Mouse (Mus musculus): ENCODE results near the gene Tbc1d19. TPM values are rescaled to one million over a fixed set of nuclear protein-coding genes. Genes with fewer than 3 reads are reported as not detected.
A peak's percentile ranks its signal among the peaks of the same experiment; 100 is the strongest.

Tbc1d19 gene
- polyA plus RNA-seq, 1 experiment from 2014 or later, result 31.5 TPM

- no peaks in the 10 kb centered on the region for H3K27me3 ChIP-seq (replicated peaks)
- WGBS, result 68% methylated on average over 10 of the region's 10 CpGs
- ATAC-seq, result no peak
- H3K36me3 ChIP-seq, result no peaks in the 10 kb centered on the region
- no peak overlapping the region for H3K4me3 ChIP-seq (replicated peaks)
- no peaks in the 10 kb centered on the region for H3K4me1 ChIP-seq (replicated peaks)
- no peaks in the 10 kb centered on the region for H3K9me3 ChIP-seq
- no peak overlapping the region for H3K9ac ChIP-seq
- H3K27ac ChIP-seq, result no peak overlapping the region
- no peak overlapping the region for H3K4me2 ChIP-seq (replicated peaks)
These were observed 112.9 kb downstream of the Tbc1d19 start for GRCm38 (mm10) chr5:53922149-53922904.

- H3K36me3 ChIP-seq, result no peaks in the 10 kb centered on the region
- WGBS, result 70% methylated on average over 4 of the region's 4 CpGs
- H3K4me3 ChIP-seq (replicated peaks), result no peak overlapping the region
- 0 out of 2 replicates have a peak, but pooled peaks cover 2% of the 10 kb centered on the region for H3K4me1 ChIP-seq (replicated peaks)
- no peaks in the 10 kb centered on the region for H3K27me3 ChIP-seq (replicated peaks)
- H3K4me2 ChIP-seq (replicated peaks), result no peak overlapping the region
- no peak overlapping the region for H3K9ac ChIP-seq
- ATAC-seq, result no peak
- no peaks in the 10 kb centered on the region for H3K9me3 ChIP-seq
- no peak overlapping the region for H3K27ac ChIP-seq
These were observed 114.6 kb downstream of the Tbc1d19 start for GRCm38 (mm10) chr5:53924005-53924404.

- Histone ChIP-seq H3K27ac (no peak overlapping the region), H3K4me2 (replicated peaks) (no peak overlapping the region), H3K27me3 (replicated peaks) (no peaks in the 10 kb centered on the region), H3K9me3 (no peaks in the 10 kb centered on the region), H3K36me3 (no peaks in the 10 kb centered on the region), H3K9ac (no peak overlapping the region), H3K4me1 (replicated peaks) (0 out of 2 replicates have a peak, but pooled peaks cover 3% of the 10 kb centered on the region), H3K4me3 (replicated peaks) (no peak overlapping the region)
- peak; percentile 65 for ATAC-seq
- WGBS, result 37% methylated on average over 11 of the region's 11 CpGs
These were observed 117.0 kb downstream of the Tbc1d19 start for GRCm38 (mm10) chr5:53926301-53926855.

DNA sequence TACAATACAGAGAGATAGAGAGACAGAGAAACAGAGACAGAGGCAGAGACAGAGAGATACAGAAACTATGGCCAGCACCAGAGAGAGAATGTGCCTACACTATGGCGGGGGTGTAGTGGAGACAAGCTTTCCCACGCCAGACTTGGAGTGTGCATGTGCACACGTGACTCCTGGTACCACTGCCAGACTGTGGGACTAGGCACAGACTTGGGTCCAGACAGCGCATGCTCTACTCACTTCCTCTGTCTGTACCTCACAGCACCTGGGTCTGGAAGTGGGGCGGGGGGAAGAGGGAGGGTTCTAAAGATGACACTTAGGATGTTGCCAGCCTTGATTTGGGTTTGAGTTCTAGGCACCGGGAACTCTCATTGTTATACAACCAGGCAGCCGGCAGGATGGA is 118.5 kb downstream of the Tbc1d19 start:
- Histone ChIP-seq H3K9me3 (no peaks in the 10 kb centered on the region), H3K36me3 (no peaks in the 10 kb centered on the region), H3K4me2 (replicated peaks) (no peak overlapping the region), H3K9ac (no peak overlapping the region), H3K27me3 (replicated peaks) (no peaks in the 10 kb centered on the region), H3K27ac (no peak overlapping the region), H3K4me3 (replicated peaks) (no peak overlapping the region), H3K4me1 (replicated peaks) (0 out of 2 replicates have a peak, but pooled peaks cover 3% of the 10 kb centered on the region)
- ATAC-seq, result no peak
- 82% methylated on average over 7 of the region's 7 CpGs for WGBS

DNA sequence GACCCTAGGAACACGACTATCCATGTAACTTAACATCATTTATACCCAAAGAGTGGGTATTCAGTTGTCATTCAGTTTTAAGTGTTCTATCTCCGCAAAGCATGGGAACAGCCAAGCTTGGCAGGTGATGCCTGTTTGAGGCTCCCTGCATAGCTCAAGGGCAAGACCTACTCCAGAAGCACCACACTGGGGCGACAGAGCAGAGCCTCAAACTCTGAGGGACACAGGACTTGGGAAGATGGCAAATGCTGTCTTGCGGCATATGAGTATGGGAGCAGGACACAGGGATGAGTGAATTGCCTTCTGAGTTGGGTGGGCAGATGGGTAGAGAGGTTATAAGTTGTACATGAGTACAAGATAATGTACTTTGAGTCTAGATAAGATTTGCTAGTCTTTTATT is 119.1 kb downstream of the Tbc1d19 start:
- no peaks in the 10 kb centered on the region for H3K9me3 ChIP-seq
- H3K9ac ChIP-seq, result no peak overlapping the region
- no peaks in the 10 kb centered on the region for H3K27me3 ChIP-seq (replicated peaks)
- 0 out of 2 replicates have a peak, but pooled peaks cover 7% of the 10 kb centered on the region for H3K4me1 ChIP-seq (replicated peaks)
- H3K4me3 ChIP-seq (replicated peaks), result no peak overlapping the region
- H3K36me3 ChIP-seq, result no peaks in the 10 kb centered on the region
- ATAC-seq, result no peak
- WGBS, result 88% methylated on average over 4 of the region's 4 CpGs
- no peak overlapping the region for H3K27ac ChIP-seq
- no peak overlapping the region for H3K4me2 ChIP-seq (replicated peaks)

DNA sequence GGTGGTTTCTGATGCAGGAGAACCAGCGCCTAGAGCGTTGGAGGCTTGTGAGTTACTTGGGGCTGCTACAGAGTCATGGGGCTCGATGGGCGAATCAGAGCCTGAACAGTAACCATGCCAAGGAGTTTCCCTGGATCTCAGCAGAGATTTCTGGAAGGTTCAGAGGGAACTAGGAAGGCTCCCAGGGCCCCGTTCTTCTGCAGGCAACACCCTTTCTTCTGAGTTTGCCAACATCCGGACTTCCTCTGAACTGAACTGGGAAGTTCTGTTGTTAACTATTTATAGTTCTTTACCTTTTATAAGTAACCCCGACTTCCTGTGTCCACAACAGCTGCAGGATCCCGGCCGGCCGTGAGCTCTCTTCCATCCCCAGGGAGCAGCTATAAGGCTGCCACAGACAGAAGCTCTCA is 119.8 kb downstream of the Tbc1d19 start:
- Histone ChIP-seq H3K27ac (peak overlapping the region; percentile 37; the same call in 1 of the 2 replicates), H3K27me3 (replicated peaks) (no peaks in the 10 kb centered on the region), H3K9me3 (no peaks in the 10 kb centered on the region), H3K9ac (no peak overlapping the region), H3K4me3 (replicated peaks) (no peak overlapping the region), H3K36me3 (no peaks in the 10 kb centered on the region), H3K4me2 (replicated peaks) (no peak overlapping the region), H3K4me1 (replicated peaks) (0 out of 2 replicates have a peak, but pooled peaks cover 7% of the 10 kb centered on the region)
- ATAC-seq, result no peak
- WGBS, result 53% methylated on average over 10 of the region's 10 CpGs

DNA sequence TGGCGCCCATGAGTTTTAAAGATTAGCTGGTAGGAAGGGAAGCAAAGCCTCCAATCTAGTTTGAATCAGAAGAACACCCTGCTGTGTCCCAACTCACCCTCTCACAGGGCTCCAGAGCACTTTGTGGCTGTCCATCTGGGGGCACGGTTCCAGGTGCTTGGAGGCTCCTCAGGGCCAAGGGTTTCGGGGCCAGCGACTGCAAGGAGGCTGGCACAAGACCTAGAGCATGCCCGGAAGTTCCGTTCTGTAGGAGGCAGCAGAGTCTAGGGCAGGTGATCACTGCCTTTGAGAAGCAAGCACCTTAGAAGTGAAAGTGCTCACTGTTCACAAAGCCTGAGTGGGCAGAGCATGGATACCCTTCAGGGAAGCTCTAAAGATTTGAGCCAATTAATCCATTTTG is 120.4 kb downstream of the Tbc1d19 start:
- Histone ChIP-seq H3K9ac (no peak overlapping the region), H3K4me3 (replicated peaks) (no peak overlapping the region), H3K27ac (no peak overlapping the region), H3K27me3 (replicated peaks) (no peaks in the 10 kb centered on the region), H3K4me2 (replicated peaks) (no peak overlapping the region), H3K9me3 (no peaks in the 10 kb centered on the region), H3K4me1 (replicated peaks) (0 out of 2 replicates have a peak, but pooled peaks cover 7% of the 10 kb centered on the region), H3K36me3 (no peaks in the 10 kb centered on the region)
- ATAC-seq, result no peak
- 93% methylated on average over 6 of the region's 6 CpGs for WGBS

- Histone ChIP-seq H3K4me2 (replicated peaks) (no peak overlapping the region), H3K27me3 (replicated peaks) (no peaks in the 10 kb centered on the region), H3K4me1 (replicated peaks) (0 out of 2 replicates have a peak, but pooled peaks cover 7% of the 10 kb centered on the region), H3K4me3 (replicated peaks) (no peak overlapping the region), H3K36me3 (no peaks in the 10 kb centered on the region), H3K9me3 (no peaks in the 10 kb centered on the region), H3K9ac (no peak overlapping the region), H3K27ac (no peak overlapping the region)
- no peak for ATAC-seq
- 79% methylated on average over 5 of the region's 5 CpGs for WGBS
These were observed 121.6 kb downstream of the Tbc1d19 start for GRCm38 (mm10) chr5:53931011-53931410.

- Histone ChIP-seq H3K36me3 (no peaks in the 10 kb centered on the region), H3K27me3 (replicated peaks) (no peaks in the 10 kb centered on the region), H3K4me1 (replicated peaks) (0 out of 2 replicates have a peak, but pooled peaks cover 7% of the 10 kb centered on the region), H3K27ac (peak overlapping the region; percentile 38; the same call in 1 of the 2 replicates), H3K4me2 (replicated peaks) (no peak overlapping the region), H3K9ac (no peak overlapping the region), H3K9me3 (no peaks in the 10 kb centered on the region), H3K4me3 (replicated peaks) (no peak overlapping the region)
- 33% methylated on average over 7 of the region's 7 CpGs for WGBS
- peak; percentile 86 for ATAC-seq
These were observed 124.2 kb downstream of the Tbc1d19 start for GRCm38 (mm10) chr5:53933628-53934027.

- Histone ChIP-seq H3K27me3 (replicated peaks) (no peaks in the 10 kb centered on the region), H3K9ac (no peak overlapping the region), H3K4me2 (replicated peaks) (no peak overlapping the region), H3K4me3 (replicated peaks) (no peak overlapping the region), H3K27ac (no peak overlapping the region), H3K9me3 (no peaks in the 10 kb centered on the region), H3K36me3 (no peaks in the 10 kb centered on the region), H3K4me1 (replicated peaks) (0 out of 2 replicates have a peak, but pooled peaks cover 5% of the 10 kb centered on the region)
- WGBS, result 76% methylated on average over 2 of the region's 2 CpGs
- ATAC-seq, result no peak
These were observed 124.6 kb downstream of the Tbc1d19 start for GRCm38 (mm10) chr5:53934040-53934439.

DNA sequence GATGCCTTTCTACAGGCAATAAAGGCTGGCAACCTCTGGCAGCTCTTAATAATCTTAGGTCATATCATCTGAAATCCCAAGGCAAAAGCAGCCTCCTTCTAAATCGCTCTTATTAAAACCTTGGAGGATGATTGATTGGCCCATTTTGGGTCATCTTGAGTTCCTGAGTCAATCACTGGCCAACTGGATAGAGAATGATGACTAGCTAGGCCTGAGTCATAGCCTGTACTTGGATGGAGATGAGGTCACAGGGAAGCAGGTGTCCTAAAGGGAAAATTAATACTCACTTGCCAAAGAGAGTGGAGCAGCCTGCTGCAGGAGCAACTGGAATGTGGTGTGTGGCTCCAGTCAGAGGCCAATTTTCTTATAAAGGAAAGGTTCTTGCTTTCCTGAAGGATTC is 125.4 kb downstream of the Tbc1d19 start:
- Histone ChIP-seq H3K27ac (no peak overlapping the region), H3K9me3 (no peaks in the 10 kb centered on the region), H3K9ac (no peak overlapping the region), H3K4me3 (replicated peaks) (no peak overlapping the region), H3K27me3 (replicated peaks) (no peaks in the 10 kb centered on the region), H3K36me3 (no peaks in the 10 kb centered on the region), H3K4me2 (replicated peaks) (no peak overlapping the region), H3K4me1 (replicated peaks) (0 out of 2 replicates have a peak, but pooled peaks cover 4% of the 10 kb centered on the region)
- 79% methylated on average over 1 of the region's 1 CpGs for WGBS
- no peak for ATAC-seq

- Histone ChIP-seq H3K36me3 (no peaks in the 10 kb centered on the region), H3K4me3 (replicated peaks) (no peak overlapping the region), H3K9ac (no peak overlapping the region), H3K4me2 (replicated peaks) (no peak overlapping the region), H3K27me3 (replicated peaks) (no peaks in the 10 kb centered on the region), H3K9me3 (no peaks in the 10 kb centered on the region), H3K4me1 (replicated peaks) (0 out of 2 replicates have a peak, but pooled peaks cover 4% of the 10 kb centered on the region), H3K27ac (no peak overlapping the region)
- no peak for ATAC-seq
- WGBS, result 83% methylated on average over 4 of the region's 4 CpGs
These were observed 127.8 kb downstream of the Tbc1d19 start for GRCm38 (mm10) chr5:53937187-53937586.
